14 mouse cellular contexts compared by ENCODE assay signal in the genomic region with DNA sequence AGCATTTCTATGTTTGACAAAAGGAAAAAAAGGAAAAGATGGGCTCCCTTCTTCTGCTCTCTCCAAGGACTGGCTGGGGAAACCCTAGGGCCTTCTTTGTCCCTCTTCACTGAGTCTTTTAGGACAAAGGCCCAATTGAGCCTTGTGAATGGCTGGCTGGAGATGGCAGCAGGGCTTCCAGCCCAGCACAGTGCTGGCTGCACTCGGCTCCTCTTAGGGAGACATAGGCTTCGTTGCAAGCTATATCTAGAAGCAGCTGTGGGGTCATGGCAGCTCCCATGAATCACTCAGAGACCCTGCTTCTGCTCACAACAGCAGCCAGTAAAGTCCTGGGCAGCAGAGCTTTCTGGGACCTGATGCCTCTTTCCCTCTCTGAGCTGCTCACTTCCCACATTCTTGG. TPM values are rescaled to one million over a fixed set of nuclear protein-coding genes. Genes with fewer than 3 reads are reported as not detected.
DNase-seq lines count a peak whose midpoint lies in the region; ATAC-seq and TF ChIP-seq lines count a peak whose summit lies in the region.
"Had no signal": no experiment of that assay in that cellular context is flagged by ENCODE, and none has a peak within 500 bp of the region (broad histone marks: within the 10 kb centered on the region; RNA-seq: fewer than 3 reads in every experiment).

No protein-coding gene starts in this region.

- no peak for TF ChIP-seq CTCF in spleen, adult 2 months (IDR thresholded peaks at IDR 0.05; ENCODE audit: extremely low read depth, insufficient read depth, insufficient read length, insufficient replicate concordance)

- no peaks in the 10 kb centered on the region for H3K36me3 ChIP-seq in forebrain, embryonic 11.5 days (ENCODE audit: control insufficient read depth, insufficient read depth, low read length)
- no peaks in the 10 kb centered on the region for H3K36me3 ChIP-seq in forebrain, embryonic 12.5 days (replicated peaks)
- no peaks in the 10 kb centered on the region; the same call in 1 of the 2 replicates for H3K36me3 ChIP-seq in spleen, adult 2 months (ENCODE audit: control insufficient read depth, insufficient read depth, low read length)
- no peaks in the 10 kb centered on the region for H3K36me3 ChIP-seq in heart, embryonic 12.5 days

- H3K27me3 ChIP-seq in forebrain, embryonic 11.5 days (ENCODE audit: control insufficient read depth, insufficient read depth, low read length) = no peaks in the 10 kb centered on the region
- no peaks in the 10 kb centered on the region for H3K27me3 ChIP-seq in forebrain, embryonic 12.5 days
- H3K27me3 ChIP-seq in spleen, adult 2 months (ENCODE audit: control insufficient read depth, insufficient read depth, low read length) = no peaks in the 10 kb centered on the region
- no peaks in the 10 kb centered on the region for H3K27me3 ChIP-seq in heart, embryonic 12.5 days (replicated peaks)

- H3K27ac ChIP-seq in forebrain, embryonic 11.5 days (ENCODE audit: low read depth, low read length) = no peak overlapping the region
- H3K27ac ChIP-seq in forebrain, embryonic 12.5 days = no peak overlapping the region
- peak overlapping the region; percentile 67 for H3K27ac ChIP-seq in spleen, adult 2 months (ENCODE audit: insufficient read depth, low read length)
- no peak overlapping the region for H3K27ac ChIP-seq in heart, embryonic 12.5 days (ENCODE audit: poor library complexity, severe bottlenecking)

- TF ChIP-seq POLR2A in spleen, adult 2 months (IDR thresholded peaks at IDR 0.05; ENCODE audit: low read depth, low read length) = no peak

- H3K4me1 ChIP-seq in forebrain, embryonic 11.5 days (replicated peaks; ENCODE audit: control insufficient read depth, insufficient read depth, low read length) = no peaks in the 10 kb centered on the region
- no peaks in the 10 kb centered on the region for H3K4me1 ChIP-seq in forebrain, embryonic 12.5 days
- peaks cover 36% of the 10 kb centered on the region for H3K4me1 ChIP-seq in spleen, adult 2 months (ENCODE audit: control insufficient read depth, insufficient read depth, insufficient read length)
- peaks cover 8% of the 10 kb centered on the region; the same call in 1 of the 2 replicates for H3K4me1 ChIP-seq in heart, embryonic 12.5 days (replicated peaks)

- H3K9me3 ChIP-seq in forebrain, embryonic 11.5 days (ENCODE audit: control insufficient read depth, low read length) = no peaks in the 10 kb centered on the region
- H3K9me3 ChIP-seq in forebrain, embryonic 12.5 days = no peaks in the 10 kb centered on the region
- no peaks in the 10 kb centered on the region for H3K9me3 ChIP-seq in heart, embryonic 12.5 days (replicated peaks)

- no peak overlapping the region for H3K4me3 ChIP-seq in forebrain, embryonic 11.5 days (ENCODE audit: low read depth, low read length)
- H3K4me3 ChIP-seq in forebrain, embryonic 12.5 days (replicated peaks) = no peak overlapping the region
- no peak overlapping the region for H3K4me3 ChIP-seq in spleen, adult 2 months (ENCODE audit: extremely low read depth, insufficient read depth, insufficient read length)
- no peak overlapping the region for H3K4me3 ChIP-seq in heart, embryonic 12.5 days

- DNase-seq in forebrain, embryonic 11.5 days (ENCODE audit: low spot score) = no peak
- DNase-seq in kidney, postnatal 10 days = peak; percentile 74
- no peak for DNase-seq in kidney, adult 9 months
- DNase-seq in spleen, adult 2 months (ENCODE audit: low read depth in 1 of 2, low spot score in 2 of 2) = no peak
- DNase-seq in spleen, postnatal 36 days (ENCODE audit: low spot score in 2 of 2) = no peak
- no peak for DNase-seq in adrenal gland, adult 8-10 months
- DNase-seq: adrenal gland, postnatal 25 days; B cell, adult 2 months; cerebellum, postnatal 36 days; lung, postnatal 14 days; thymus, adult 18-20 months had no signal

- 37% methylated on average over 2 of the region's 2 CpGs for WGBS in forebrain, embryonic 11.5 days
- 17% methylated on average over 2 of the region's 2 CpGs for WGBS in forebrain, embryonic 12.5 days
- WGBS in spleen, adult 2 months = 78% methylated on average over 2 of the region's 2 CpGs
- 56% methylated on average over 2 of the region's 2 CpGs for WGBS in heart, embryonic 12.5 days

- ATAC-seq in forebrain, embryonic 11.5 days (replicated peaks; ENCODE audit: low FRiP score) = 0 out of 2 replicates have a peak, but pooled peaks have one; percentile 24
- no peak for ATAC-seq in forebrain, embryonic 12.5 days (ENCODE audit: low FRiP score)
- ATAC-seq in heart, embryonic 12.5 days (ENCODE audit: insufficient number of reproducible peaks, low FRiP score) = no peak

- no peak overlapping the region for H3K9ac ChIP-seq in forebrain, embryonic 11.5 days (ENCODE audit: low read length)
- no peak overlapping the region for H3K9ac ChIP-seq in forebrain, embryonic 12.5 days
- no peak overlapping the region for H3K9ac ChIP-seq in heart, embryonic 12.5 days

- no peak overlapping the region for H3K4me2 ChIP-seq in forebrain, embryonic 11.5 days (ENCODE audit: low read depth, low read length, severe bottlenecking)
- H3K4me2 ChIP-seq in forebrain, embryonic 12.5 days = no peak overlapping the region
- H3K4me2 ChIP-seq in heart, embryonic 12.5 days = no peak overlapping the region
- H3K4me2 ChIP-seq: liver, embryonic 11.5 days had no signal

RNA-seq across cellular contexts. Expression of a gene that starts 50.3 kb away (rescaled TPM):
- 2.1 and 2.2 TPM in 2 replicates for polyA plus RNA-seq in forebrain, embryonic 11.5 days (2014; fragmentation: Nextera tagmentation; extraction: Ambion mirVana)
- polyA plus RNA-seq in forebrain, embryonic 12.5 days (2016; fragmentation: Nextera tagmentation; extraction: Ambion mirVana) = 2.8 and 3.7 TPM in 2 replicates
- polyA plus RNA-seq in spleen, adult 2 months (2012; rRNA removed) = 8.8 and 9.5 TPM in 2 replicates
- 10 to 100 TPM; 39.4 to 99.3 (median 45.7) TPM for total RNA-seq in adrenal gland, adult 8-10 months (2022)
- 56.5 and 62.2 TPM in 2 replicates for polyA plus RNA-seq in heart, embryonic 12.5 days (2016; fragmentation: Nextera tagmentation; extraction: Ambion mirVana)
